Mouse (Mus musculus): ENCODE results near the gene Ciao1. TPM values are rescaled to one million over a fixed set of nuclear protein-coding genes. Genes with fewer than 3 reads are reported as not detected.
A peak's percentile ranks its signal among the peaks of the same experiment; 100 is the strongest.

The Ciao1 gene
- polyA plus RNA-seq, 1 experiment = 58.0 TPM

- TF ChIP-seq POLR2A (IDR thresholded peaks at IDR 0.05; ENCODE audit: borderline replicate concordance, extremely low read depth, insufficient read depth, insufficient read length, poor library complexity, severe bottlenecking) (peak; percentile 88; the same call in 1 of the 2 replicates), CTCF (IDR thresholded peaks at IDR 0.05; ENCODE audit: borderline replicate concordance, extremely low read depth, insufficient read depth, insufficient read length) (no peak)
- DNase-seq (ENCODE audit: low read depth) = peak; percentile 99
These were observed 22.1 kb upstream of the Ciao1 start, which contains the start of gene Stard7 for GRCm38 (mm10) chr2:127269491-127270299. Stard7 (plus strand) TSS chr2:127270218.

GRCm38 (mm10) chr2:127267854-127268253 is 20.2 kb upstream of the Ciao1 start:
- TF ChIP-seq POLR2A (IDR thresholded peaks at IDR 0.05; ENCODE audit: borderline replicate concordance, extremely low read depth, insufficient read depth, insufficient read length, poor library complexity, severe bottlenecking) = no peak
- TF ChIP-seq CTCF (IDR thresholded peaks at IDR 0.05; ENCODE audit: borderline replicate concordance, extremely low read depth, insufficient read depth, insufficient read length) = peak; percentile 5; the same call in 1 of the 2 replicates
- no peak for DNase-seq (ENCODE audit: low read depth)

- TF ChIP-seq POLR2A (IDR thresholded peaks at IDR 0.05; ENCODE audit: borderline replicate concordance, extremely low read depth, insufficient read depth, insufficient read length, poor library complexity, severe bottlenecking) (no peak), CTCF (IDR thresholded peaks at IDR 0.05; ENCODE audit: borderline replicate concordance, extremely low read depth, insufficient read depth, insufficient read length) (no peak)
These were observed 14.9 kb upstream of the Ciao1 start for GRCm38 (mm10) chr2:127262480-127262879.

GRCm38 (mm10) chr2:127259340-127259739 is 11.7 kb upstream of the Ciao1 start:
- TF ChIP-seq POLR2A (IDR thresholded peaks at IDR 0.05; ENCODE audit: borderline replicate concordance, extremely low read depth, insufficient read depth, insufficient read length, poor library complexity, severe bottlenecking) = no peak
- TF ChIP-seq CTCF (IDR thresholded peaks at IDR 0.05; ENCODE audit: borderline replicate concordance, extremely low read depth, insufficient read depth, insufficient read length) = no peak
- DNase-seq (ENCODE audit: low read depth) = no peak

More at GRCm38 (mm10) chr2:127262480-127262879, 14.9 kb upstream of the Ciao1 start:
- DNase-seq (ENCODE audit: low read depth) = no peak

- no peak for DNase-seq (ENCODE audit: low read depth)
- TF ChIP-seq CTCF (IDR thresholded peaks at IDR 0.05; ENCODE audit: borderline replicate concordance, extremely low read depth, insufficient read depth, insufficient read length) (no peak), POLR2A (IDR thresholded peaks at IDR 0.05; ENCODE audit: borderline replicate concordance, extremely low read depth, insufficient read depth, insufficient read length, poor library complexity, severe bottlenecking) (no peak)
These were observed 7.7 kb upstream of the Ciao1 start for GRCm38 (mm10) chr2:127255294-127255693.

GRCm38 (mm10) chr2:127254604-127255134 is 7.1 kb upstream of the Ciao1 start:
- TF ChIP-seq CTCF (IDR thresholded peaks at IDR 0.05; ENCODE audit: borderline replicate concordance, extremely low read depth, insufficient read depth, insufficient read length) = no peak
- no peak for TF ChIP-seq POLR2A (IDR thresholded peaks at IDR 0.05; ENCODE audit: borderline replicate concordance, extremely low read depth, insufficient read depth, insufficient read length, poor library complexity, severe bottlenecking)

GRCm38 (mm10) chr2:127252787-127253186 is 5.2 kb upstream of the Ciao1 start:
- DNase-seq (ENCODE audit: low read depth) = no peak
- TF ChIP-seq CTCF (IDR thresholded peaks at IDR 0.05; ENCODE audit: borderline replicate concordance, extremely low read depth, insufficient read depth, insufficient read length) (no peak), POLR2A (IDR thresholded peaks at IDR 0.05; ENCODE audit: borderline replicate concordance, extremely low read depth, insufficient read depth, insufficient read length, poor library complexity, severe bottlenecking) (no peak)

More at GRCm38 (mm10) chr2:127254604-127255134, 7.1 kb upstream of the Ciao1 start:
- no peak for DNase-seq (ENCODE audit: low read depth)

GRCm38 (mm10) chr2:127251880-127252527 is 4.4 kb upstream of the Ciao1 start:
- DNase-seq (ENCODE audit: low read depth) = no peak
- TF ChIP-seq CTCF (IDR thresholded peaks at IDR 0.05; ENCODE audit: borderline replicate concordance, extremely low read depth, insufficient read depth, insufficient read length) (no peak), POLR2A (IDR thresholded peaks at IDR 0.05; ENCODE audit: borderline replicate concordance, extremely low read depth, insufficient read depth, insufficient read length, poor library complexity, severe bottlenecking) (no peak)

- TF ChIP-seq POLR2A (IDR thresholded peaks at IDR 0.05; ENCODE audit: borderline replicate concordance, extremely low read depth, insufficient read depth, insufficient read length, poor library complexity, severe bottlenecking) = no peak
- no peak for TF ChIP-seq CTCF (IDR thresholded peaks at IDR 0.05; ENCODE audit: borderline replicate concordance, extremely low read depth, insufficient read depth, insufficient read length)
- DNase-seq (ENCODE audit: low read depth) = no peak
These were observed 3.8 kb upstream of the Ciao1 start for GRCm38 (mm10) chr2:127251457-127251856.

- TF ChIP-seq CTCF (IDR thresholded peaks at IDR 0.05; ENCODE audit: borderline replicate concordance, extremely low read depth, insufficient read depth, insufficient read length) (no peak), POLR2A (IDR thresholded peaks at IDR 0.05; ENCODE audit: borderline replicate concordance, extremely low read depth, insufficient read depth, insufficient read length, poor library complexity, severe bottlenecking) (no peak)
- no peak for DNase-seq (ENCODE audit: low read depth)
These were observed 2.8 kb upstream of the Ciao1 start for GRCm38 (mm10) chr2:127250291-127251008.
